In genomic region chr16:86838457-86839337, GRCm38 (mm10) we compare ENCODE assay signal across 9 mouse cellular contexts.
DNase-seq lines count a peak whose midpoint lies in the region; ATAC-seq and TF ChIP-seq lines count a peak whose summit lies in the region.
"Had no signal": no experiment of that assay in that cellular context is flagged by ENCODE, and none has a peak within 500 bp of the region (broad histone marks: within the 10 kb centered on the region; RNA-seq: fewer than 3 reads in every experiment).

No protein-coding gene starts in this region.

- intact Hi-C loops in heart, postnatal 14 days (cut with DNase I), result no loop called here

- H3K27me3 ChIP-seq in kidney, postnatal 0 days (ENCODE audit: insufficient read depth, low read length), result no peaks in the 10 kb centered on the region
- H3K27me3 ChIP-seq in neural tube, embryonic 11.5 days (ENCODE audit: control insufficient read depth, insufficient read depth, low read length), result no peaks in the 10 kb centered on the region
- H3K27me3 ChIP-seq: megakaryocyte, embryonic 14.5 days had no signal

- no peak overlapping the region for H3K9ac ChIP-seq in kidney, postnatal 0 days (ENCODE audit: low read depth, low read length)
- no peak overlapping the region for H3K9ac ChIP-seq in neural tube, embryonic 11.5 days (ENCODE audit: low read length)

- 46% methylated on average over 6 of the region's 6 CpGs for WGBS in kidney, postnatal 0 days
- 54% methylated on average over 6 of the region's 6 CpGs for WGBS in neural tube, embryonic 11.5 days

- H3K4me1 ChIP-seq in kidney, postnatal 0 days (replicated peaks; ENCODE audit: insufficient read depth, low read length), result no peaks in the 10 kb centered on the region
- H3K4me1 ChIP-seq in neural tube, embryonic 11.5 days (ENCODE audit: control insufficient read depth, insufficient read depth, low read length), result no peaks in the 10 kb centered on the region
- H3K4me1 ChIP-seq: megakaryocyte, embryonic 14.5 days had no signal

- no peaks in the 10 kb centered on the region for H3K36me3 ChIP-seq in kidney, postnatal 0 days (ENCODE audit: insufficient read depth, low read length)
- H3K36me3 ChIP-seq in neural tube, embryonic 11.5 days (ENCODE audit: control insufficient read depth, insufficient read depth, low read length), result no peaks in the 10 kb centered on the region

- DNase-seq in kidney, postnatal 0 days (ENCODE audit: low spot score), result peak; percentile 16
- DNase-seq in kidney, adult 18-20 months, result no peak
- peak; percentile 14 for DNase-seq in embryo, embryonic 11.5 days (ENCODE audit: low read depth, low spot score)
- peak; percentile 3 to 9 for DNase-seq in heart, postnatal 14 days
- DNase-seq in neural tube, embryonic 11.5 days (ENCODE audit: low spot score), result peak; percentile 17
- DNase-seq in ovary, postnatal 10 days (ENCODE audit: low spot score), result no peak
- no peak for DNase-seq in gastrocnemius, postnatal 4 days (ENCODE audit: low spot score in 2 of 2)
- no peak for DNase-seq in spleen, postnatal 10 days (ENCODE audit: low spot score in 2 of 2)

- no peak overlapping the region for H3K4me2 ChIP-seq in kidney, postnatal 0 days (ENCODE audit: low read length)
- no peak overlapping the region for H3K4me2 ChIP-seq in neural tube, embryonic 11.5 days (ENCODE audit: low read depth)

- no peaks in the 10 kb centered on the region for H3K9me3 ChIP-seq in kidney, postnatal 0 days (replicated peaks; ENCODE audit: low read length)
- H3K9me3 ChIP-seq in neural tube, embryonic 11.5 days (ENCODE audit: control insufficient read depth, low read length), result no peaks in the 10 kb centered on the region

- ATAC-seq in kidney, postnatal 0 days (replicated peaks; ENCODE audit: low FRiP score, low read depth), result no peak
- no peak for ATAC-seq in neural tube, embryonic 11.5 days (ENCODE audit: insufficient read depth, low FRiP score, low TSS enrichment)

- no peak for TF ChIP-seq CTCF in kidney, postnatal 0 days (IDR thresholded peaks at IDR 0.05; ENCODE audit: low read depth)

- no peak overlapping the region for H3K27ac ChIP-seq in kidney, postnatal 0 days
- H3K27ac ChIP-seq in neural tube, embryonic 11.5 days (ENCODE audit: low read depth, low read length), result no peak overlapping the region

- H3K4me3 ChIP-seq in kidney, postnatal 0 days (replicated peaks; ENCODE audit: low read depth, low read length), result no peak overlapping the region
- no peak overlapping the region for H3K4me3 ChIP-seq in neural tube, embryonic 11.5 days (ENCODE audit: low read depth, low read length)
- H3K4me3 ChIP-seq: megakaryocyte, embryonic 14.5 days had no signal

Comparison
In these comparisons a context has a peak if more than half of its experiments do, and no peak if none do; other contexts are left out.
1. DNase-seq: peak in kidney, postnatal 0 days (single experiment), embryo, embryonic 11.5 days (single experiment), heart, postnatal 14 days (2 of 2) and neural tube, embryonic 11.5 days (single experiment); none in kidney, adult 18-20 months (single experiment), ovary, postnatal 10 days (single experiment), gastrocnemius, postnatal 4 days (0 of 2) and spleen, postnatal 10 days (0 of 2).